Mouse (Mus musculus): Measurements from ENCODE around the gene Rwdd1.
"Not testable (repeated sequence)": the region's sequence is repeated elsewhere in the genome, so short reads cannot be mapped to it uniquely, and the experiment has no call there.

Gene Rwdd1

DNA sequence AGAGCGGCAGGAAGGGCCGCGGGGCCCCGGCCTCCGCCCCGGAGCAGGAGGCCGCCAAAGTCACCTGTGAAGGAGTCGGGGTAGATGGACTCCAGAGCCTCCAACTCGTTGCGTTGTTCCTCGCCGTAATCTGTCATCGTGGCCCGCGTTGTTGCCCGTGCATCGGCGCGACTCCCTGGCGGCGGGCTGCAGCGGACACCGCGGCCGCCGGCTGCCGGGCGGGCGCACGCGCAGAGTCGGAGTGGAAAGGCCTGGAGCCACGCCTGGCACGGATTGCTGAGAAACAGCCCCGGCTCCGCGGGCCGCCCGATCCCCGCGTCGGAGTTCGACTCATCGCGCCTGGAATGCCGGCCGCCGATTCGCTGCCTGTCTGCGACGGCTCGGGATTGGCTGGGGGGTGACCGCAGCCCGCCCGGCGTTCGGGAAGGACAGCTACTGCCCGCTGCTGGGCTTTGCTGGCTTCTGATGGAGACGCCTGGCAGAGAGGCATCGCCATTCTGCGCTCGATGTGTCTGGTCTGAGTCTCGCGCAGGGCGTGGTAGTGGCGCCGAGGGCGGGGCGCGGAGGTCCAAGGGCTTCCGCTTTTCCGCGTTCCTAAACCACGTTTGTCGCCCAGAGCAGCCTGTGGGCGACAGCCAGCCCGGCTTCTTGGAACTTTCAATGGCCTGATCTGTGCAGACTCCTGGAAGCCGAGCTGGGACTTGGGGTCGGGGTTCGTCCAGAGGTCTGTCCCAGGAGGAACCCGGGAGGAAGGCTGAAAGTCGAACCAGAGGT, at the start of gene Rwdd1:
TSS of gene Rwdd1 (minus strand) at position 323 of the 774 bp plus-strand sequence.
- peak; percentile 97 for DNase-seq (ENCODE audit: low spot score)

DNA sequence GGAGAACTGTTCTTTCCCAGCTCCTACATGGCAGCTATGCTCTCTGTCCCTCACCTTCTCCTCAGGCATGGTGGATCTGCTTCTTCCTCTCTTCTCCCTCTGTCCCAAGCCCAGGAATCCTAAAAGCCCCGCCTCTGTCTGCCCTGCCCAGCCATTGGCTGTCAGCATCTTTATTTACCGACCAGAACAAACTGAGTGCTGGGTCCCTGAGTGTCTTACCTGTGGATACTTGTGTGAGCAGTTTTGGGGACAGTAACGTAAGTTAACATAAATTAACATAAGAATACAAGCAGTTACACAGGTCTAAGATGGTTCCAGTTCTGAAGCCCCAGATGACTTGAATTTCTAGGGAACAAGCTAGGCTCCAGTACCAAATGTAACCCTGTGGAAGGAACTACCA, 47.2 kb upstream of the Rwdd1 start:
- no peak for DNase-seq (ENCODE audit: low spot score)

GRCm38 (mm10) chr10:34053987-34054386, 34.6 kb upstream of the Rwdd1 start:
- DNase-seq (ENCODE audit: low spot score): no peak

DNA sequence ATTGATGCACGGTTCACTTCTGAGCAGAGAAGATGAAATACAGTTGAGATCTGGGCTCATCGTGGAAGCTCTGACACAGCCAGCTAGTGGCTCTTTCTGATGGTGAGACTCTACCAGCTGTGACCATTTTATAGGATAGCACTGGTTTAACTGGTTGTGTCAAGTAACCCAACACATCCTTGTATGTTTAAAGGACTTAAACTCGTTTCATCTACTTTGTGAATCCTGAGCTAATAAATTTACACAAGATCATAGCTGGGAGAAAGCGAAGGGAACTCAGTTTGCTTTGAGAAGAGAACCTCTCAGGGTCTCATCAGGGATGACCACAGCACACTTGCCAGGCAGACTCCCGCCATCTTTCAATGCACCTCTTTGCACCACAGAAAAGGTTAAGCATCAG, 24.8 kb upstream of the Rwdd1 start, which contains the start of gene Calhm4:
TSS of gene Calhm4 (minus strand) at position 101 of the 400 bp plus-strand sequence.
- no peak for DNase-seq (ENCODE audit: low spot score)

DNA sequence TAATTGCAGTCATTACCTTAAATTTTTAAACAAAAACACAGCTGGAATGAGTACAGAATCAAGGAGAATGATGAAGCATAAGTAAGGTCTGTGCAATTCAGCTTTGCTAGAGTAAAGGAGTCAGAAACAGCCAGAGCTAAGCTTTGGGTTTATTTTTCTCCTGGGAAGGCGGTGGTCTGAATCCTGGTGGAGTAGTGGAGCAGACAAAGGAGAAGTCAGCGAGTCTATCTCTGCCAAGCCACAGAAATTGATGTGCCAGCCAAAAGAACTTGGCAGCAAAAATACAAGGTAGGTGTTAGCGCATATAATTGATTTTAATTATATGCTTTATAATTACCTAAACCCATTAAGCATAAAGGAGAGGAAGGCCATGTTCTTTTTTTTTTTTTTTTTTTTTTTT, 18.0 kb upstream of the Rwdd1 start, which contains the start of gene Trappc3l:
TSS of gene Trappc3l (plus strand) at position 197 of the 400 bp plus-strand sequence.
- no peak for DNase-seq (ENCODE audit: low spot score)

DNA sequence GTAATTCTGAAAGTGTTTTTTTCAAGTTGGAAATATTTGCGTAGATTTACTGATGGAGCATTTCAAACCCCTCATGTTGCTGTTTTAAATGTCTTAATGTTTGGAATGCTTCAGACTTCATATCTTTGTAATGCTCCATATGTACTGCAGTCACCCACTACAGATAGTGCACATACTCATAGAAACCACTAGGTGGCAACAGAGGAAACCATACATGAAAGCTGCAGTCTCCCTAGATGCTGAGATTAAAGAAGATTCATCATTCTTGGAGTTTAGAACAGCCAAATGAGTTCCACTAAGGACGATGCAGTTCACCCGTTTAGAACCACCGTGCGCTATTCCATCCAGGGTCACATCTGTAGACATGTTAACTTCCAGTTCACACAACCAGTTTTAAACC, 17.2 kb upstream of the Rwdd1 start:
- DNase-seq (ENCODE audit: low spot score): peak; percentile 81

DNA sequence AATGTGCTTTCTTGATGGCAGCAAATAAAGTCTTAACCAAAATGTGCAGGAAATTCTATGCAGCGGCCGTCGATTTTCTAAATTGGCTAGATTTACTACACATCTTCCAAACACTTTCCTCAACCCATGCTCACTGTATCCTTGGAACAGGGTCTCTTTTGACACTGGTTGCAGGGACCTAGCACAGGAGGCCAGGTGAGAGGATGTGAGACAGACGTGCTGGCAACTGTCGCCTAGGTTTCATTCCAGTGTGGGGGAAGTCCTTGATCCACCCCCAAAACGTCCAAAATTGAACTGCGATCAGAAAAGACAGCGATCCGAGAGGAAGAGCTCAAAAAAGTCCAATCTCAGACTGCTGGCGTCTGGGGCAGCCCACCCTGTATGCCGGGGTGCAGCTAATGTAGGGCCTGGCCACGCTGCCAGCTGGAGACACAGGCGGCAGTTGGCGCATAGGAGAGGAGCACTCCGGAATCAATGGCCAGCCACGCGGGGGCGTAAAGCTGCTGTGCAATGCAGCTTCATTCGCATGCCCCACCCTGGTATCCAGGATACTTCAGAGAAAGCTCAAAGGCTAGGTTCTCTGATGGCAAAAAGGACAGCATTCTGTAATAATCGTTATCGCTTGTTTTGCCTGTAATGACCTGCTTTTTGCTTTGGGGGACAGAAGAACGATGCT, 14.3 kb upstream of the Rwdd1 start:
- peak; percentile 85 for DNase-seq (ENCODE audit: low spot score)

GRCm38 (mm10) chr10:34030322-34030721, 10.9 kb upstream of the Rwdd1 start:
- DNase-seq (ENCODE audit: low spot score): no peak

DNA sequence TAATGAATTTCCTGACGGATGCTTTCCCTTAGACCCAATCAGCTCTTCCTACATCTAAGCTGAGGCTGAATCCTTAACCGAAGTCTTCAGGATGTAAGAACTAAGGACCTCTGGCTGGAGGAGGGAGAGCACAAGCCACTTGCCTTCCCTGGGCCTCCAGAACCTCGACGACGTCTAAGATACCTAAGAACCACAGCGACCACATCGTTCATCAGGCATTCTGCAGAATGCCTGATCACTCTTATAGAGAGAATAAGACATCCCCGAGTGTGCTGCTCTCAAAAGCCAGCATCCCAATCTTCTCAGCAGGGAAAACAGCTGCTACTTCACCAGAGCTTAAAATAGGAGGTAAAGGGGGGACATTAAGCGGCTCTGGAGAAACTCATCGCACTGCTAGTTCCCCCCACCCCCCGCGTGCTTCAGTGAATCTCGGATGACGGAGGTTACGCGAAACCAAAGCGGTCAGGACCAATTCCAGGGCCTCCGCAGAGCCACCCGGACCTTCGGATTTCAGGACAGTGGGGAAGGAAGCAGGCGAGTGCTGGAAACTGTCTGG, 600 bp downstream of the Rwdd1 start:
- peak; percentile 41 for DNase-seq (ENCODE audit: low spot score)

DNA sequence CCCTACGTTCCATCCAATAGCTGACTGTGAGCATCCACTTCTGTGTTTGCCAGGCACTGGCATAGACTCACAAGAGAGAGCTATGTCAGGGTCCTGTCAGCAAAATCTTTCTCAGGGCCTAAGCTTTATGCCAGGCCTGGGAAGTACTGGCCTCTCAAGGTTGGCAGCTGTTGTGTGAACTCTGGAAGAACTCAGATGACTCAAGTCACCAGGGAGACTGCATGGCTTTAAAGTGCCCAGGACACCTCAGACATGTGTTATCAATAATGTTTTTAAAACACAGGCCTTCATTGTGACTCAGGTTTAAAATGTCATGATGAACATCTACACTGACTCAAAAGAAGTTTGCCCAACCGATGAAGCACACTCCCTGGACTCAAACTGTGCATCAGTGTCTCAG, 6.2 kb downstream of the Rwdd1 start:
- no peak for DNase-seq (ENCODE audit: low spot score)

DNA sequence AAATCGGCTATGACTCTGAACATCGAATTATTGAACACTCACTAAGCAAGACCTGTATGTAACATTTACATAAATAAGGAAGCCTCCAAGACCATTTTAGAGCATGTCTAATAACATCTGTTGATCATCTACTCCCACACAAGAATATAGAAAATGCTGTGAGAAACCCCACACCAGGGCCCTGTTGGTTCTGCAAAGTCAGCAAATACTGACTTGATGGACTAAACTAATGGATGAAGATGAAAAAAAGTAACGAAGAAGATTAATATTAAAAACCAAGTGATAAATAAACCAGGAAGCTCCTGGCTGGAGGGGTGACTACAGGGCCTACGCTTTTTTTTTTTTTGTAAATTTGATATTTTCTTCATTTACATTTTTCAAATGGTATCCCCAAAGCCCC, 6.8 kb downstream of the Rwdd1 start:
- DNase-seq (ENCODE audit: low spot score): no peak

DNA sequence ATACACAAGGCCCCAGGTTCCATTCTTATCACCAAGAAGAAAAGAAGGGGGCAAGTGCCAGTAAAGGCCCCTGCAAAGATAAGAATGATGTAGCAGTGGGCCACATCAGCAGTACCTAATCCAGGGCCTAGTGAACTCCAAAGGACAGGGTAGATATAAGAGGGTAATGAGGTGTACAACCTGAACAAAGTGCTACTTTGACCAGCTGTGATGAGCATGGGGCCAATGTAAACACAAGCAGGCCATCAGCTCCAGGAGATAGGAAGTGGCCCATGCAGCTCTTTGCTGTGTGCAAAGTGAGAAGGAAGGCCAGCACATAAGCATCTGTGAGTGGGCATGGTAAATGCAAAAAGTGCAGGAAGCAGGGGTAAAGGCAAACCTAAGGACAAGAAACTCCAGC, 21.0 kb downstream of the Rwdd1 start:
- DNase-seq (ENCODE audit: low spot score): no peak

DNA sequence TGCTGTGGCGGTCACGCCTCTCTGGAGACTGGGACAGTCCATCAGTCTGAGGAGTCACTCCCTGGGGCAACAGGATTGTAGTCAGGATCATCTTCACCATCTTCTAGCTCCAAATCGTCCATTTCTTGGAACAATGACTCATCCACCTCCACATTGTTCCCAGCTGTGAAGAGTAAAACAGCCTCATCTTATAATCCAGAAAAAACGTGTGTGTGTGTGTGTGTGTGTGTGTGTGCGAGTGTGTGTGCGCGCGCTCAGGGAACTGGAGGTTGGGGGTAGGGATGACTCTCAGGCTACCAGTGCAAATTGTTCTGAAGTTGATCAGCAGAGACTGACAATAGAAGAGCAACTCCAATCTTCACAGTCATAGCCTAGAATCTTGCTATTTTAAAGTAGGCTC, 22.7 kb downstream of the Rwdd1 start:
- not testable (repeated sequence) for DNase-seq (ENCODE audit: low spot score)

DNA sequence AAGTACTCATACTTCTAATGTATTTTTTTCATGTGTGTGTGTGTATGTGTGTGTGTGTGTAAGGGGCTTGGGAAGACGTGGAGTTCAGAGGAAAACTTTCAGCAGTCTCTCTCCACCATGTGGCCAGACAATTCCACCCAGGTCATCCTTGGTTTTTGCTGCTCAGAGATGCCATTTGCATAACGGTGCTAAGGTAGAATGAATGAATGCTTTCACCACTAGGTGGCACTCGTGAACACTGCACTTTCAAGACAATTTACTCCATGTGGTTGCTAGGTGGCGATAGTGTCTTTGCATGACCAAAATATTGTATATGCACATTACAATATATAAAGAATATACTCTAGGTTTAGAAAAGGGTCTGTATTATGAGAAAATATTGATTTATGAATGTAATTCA, 32.7 kb downstream of the Rwdd1 start:
- peak; percentile 89 for DNase-seq (ENCODE audit: low spot score)

DNA sequence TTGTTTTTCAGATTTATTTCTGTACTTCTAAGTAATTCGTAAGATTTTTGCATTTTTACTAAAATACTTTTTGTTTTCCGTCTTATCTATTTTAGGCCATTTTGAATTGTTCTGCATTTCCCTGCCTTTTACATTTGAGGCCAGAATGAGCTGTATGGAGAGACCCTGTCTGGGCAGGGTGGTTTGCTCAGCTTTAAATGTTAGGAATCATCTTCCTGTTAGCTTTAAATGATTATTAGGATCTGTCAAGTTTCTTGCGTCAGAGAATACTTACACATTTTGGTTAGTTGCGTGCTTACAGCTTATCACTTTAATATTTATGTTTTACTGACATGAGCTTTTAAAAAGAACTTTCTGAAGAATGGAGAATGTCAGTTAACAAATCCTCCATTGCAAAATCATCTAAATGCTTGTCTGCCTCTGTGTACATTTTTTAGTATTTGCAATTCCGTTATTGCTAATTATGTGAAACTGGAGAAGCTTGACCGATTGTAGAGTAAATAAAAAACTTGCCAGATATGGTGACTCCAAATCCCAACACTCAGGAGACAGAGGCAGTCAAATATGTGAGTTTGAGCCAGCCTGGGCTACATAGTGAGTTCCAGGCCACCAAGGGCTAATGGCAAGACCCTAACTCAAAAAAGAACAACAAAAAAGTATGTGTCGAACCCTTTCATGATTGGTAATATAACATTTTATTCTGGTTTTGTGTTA, 44.5 kb downstream of the Rwdd1 start:
- no peak for DNase-seq (ENCODE audit: low spot score)

DNA sequence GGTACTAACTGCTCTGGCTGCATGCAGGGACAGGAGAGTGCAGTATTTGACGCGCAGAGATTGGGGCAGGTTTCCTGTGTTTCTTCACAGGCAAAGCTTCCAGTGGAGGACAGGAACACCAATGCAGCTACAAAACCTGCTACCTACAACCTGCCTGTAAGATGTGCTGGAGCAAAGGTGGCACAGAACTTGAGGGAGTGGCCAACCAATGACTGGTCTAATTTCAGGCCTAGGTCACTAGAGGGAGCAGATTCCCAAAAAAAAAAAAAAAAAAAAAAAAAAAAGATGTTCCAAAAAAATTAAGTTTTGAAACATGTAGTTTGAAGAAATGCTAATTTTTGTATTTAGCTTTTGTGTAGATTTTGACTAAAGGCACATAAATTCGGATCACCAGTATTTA, 66.9 kb downstream of the Rwdd1 start:
- no peak for DNase-seq (ENCODE audit: low spot score)

- DNase-seq (ENCODE audit: low spot score): peak; percentile 89
These were observed 68.4 kb downstream of the Rwdd1 start, which contains the start of gene Zup1 for GRCm38 (mm10) chr10:33950803-33951583. Gene Zup1 (minus strand): TSS chr10:33951269.

Data from retina, embryonic 14.5 days (tissue).